Mouse (Mus musculus) forebrain, embryonic 10.5 days (tissue): Measurements from ENCODE around the gene Helz2. TPM values are rescaled to one million over a fixed set of nuclear protein-coding genes. Genes with fewer than 3 reads are reported as not detected.
A peak's percentile ranks its signal among the peaks of the same experiment; 100 is the strongest.

Experiments used
- DNase-seq: peaks from one replicate; pipeline ENCODE4 v3.0.0-alpha.2; 2017; ENCODE audit warnings: low spot score; ENCODE audit errors: extremely low spot score
- H3K27ac ChIP-seq: fragments of 300-500 bp; sonication (generic); 2 replicates; pipeline ENCODE4 v1.5.1; 2016; ENCODE audit warnings: mild to moderate bottlenecking
- H3K27me3 ChIP-seq: fragments of 300-500 bp; sonication (generic); 2 replicates; pipeline ENCODE4 v1.6.1; 2016; ENCODE audit warnings: mild to moderate bottlenecking; ENCODE audit not compliant: poor library complexity, severe bottlenecking
- H3K36me3 ChIP-seq: fragments of 300-500 bp; sonication (generic); replicated peaks from 2 replicates; pipeline ENCODE4 v1.6.1; 2016; ENCODE audit warnings: mild to moderate bottlenecking, moderate library complexity
- H3K4me1 ChIP-seq: fragments of 300-500 bp; sonication (generic); 2 replicates; pipeline ENCODE4 v1.6.1; 2016
- H3K4me3 ChIP-seq: fragments of 300-500 bp; sonication (generic); 2 replicates; pipeline ENCODE4 v1.5.1; 2016; ENCODE audit warnings: mild to moderate bottlenecking, moderate library complexity
- H3K9me3 ChIP-seq: fragments of 300-500 bp; sonication (generic); 2 replicates; pipeline ENCODE4 v1.6.1; 2016; ENCODE audit warnings: mild to moderate bottlenecking, moderate library complexity
- WGBS: fragments of 180-500 bp; shearing (Covaris S2); methylation state at CpG from one replicate; pipeline ENCODE4 v1.1.7; 2016; 5-methylcytosine and 5-hydroxymethylcytosine counted together
- polyA plus RNA-seq: library from polyadenylated mRNA; unstranded; fragments of >200 nt; fragmentation: Nextera tagmentation; extraction: Ambion mirVana; gene quantifications from 2 replicates; pipeline ENCODE4 v1.2.1, GENCODE M21; 2016

Gene Helz2
- polyA plus RNA-seq, 1 experiment from 2014 or later = 0.77 TPM

- DNase-seq = no peak
- H3K27ac ChIP-seq = no peak overlapping the region
- peaks cover 77% of the 10 kb centered on the region for H3K36me3 ChIP-seq
- no peaks in the 10 kb centered on the region for H3K4me1 ChIP-seq
- 82% methylated on average over 1 of the region's 1 CpGs for WGBS
- no peaks in the 10 kb centered on the region for H3K27me3 ChIP-seq
- no peaks in the 10 kb centered on the region for H3K9me3 ChIP-seq
- H3K4me3 ChIP-seq = no peak overlapping the region
These were observed 11.4 kb upstream of the Helz2 start for GRCm38 (mm10) chr2:181253248-181253647.

GRCm38 (mm10) chr2:181251841-181252240 lies 10.0 kb upstream of the Helz2 start:
- no peak overlapping the region for H3K4me3 ChIP-seq
- peaks cover 63% of the 10 kb centered on the region for H3K36me3 ChIP-seq
- H3K4me1 ChIP-seq = no peaks in the 10 kb centered on the region
- no peak for DNase-seq
- no peak overlapping the region for H3K27ac ChIP-seq
- WGBS = 82% methylated on average over 1 of the region's 1 CpGs
- H3K27me3 ChIP-seq = no peaks in the 10 kb centered on the region
- no peaks in the 10 kb centered on the region for H3K9me3 ChIP-seq

DNA sequence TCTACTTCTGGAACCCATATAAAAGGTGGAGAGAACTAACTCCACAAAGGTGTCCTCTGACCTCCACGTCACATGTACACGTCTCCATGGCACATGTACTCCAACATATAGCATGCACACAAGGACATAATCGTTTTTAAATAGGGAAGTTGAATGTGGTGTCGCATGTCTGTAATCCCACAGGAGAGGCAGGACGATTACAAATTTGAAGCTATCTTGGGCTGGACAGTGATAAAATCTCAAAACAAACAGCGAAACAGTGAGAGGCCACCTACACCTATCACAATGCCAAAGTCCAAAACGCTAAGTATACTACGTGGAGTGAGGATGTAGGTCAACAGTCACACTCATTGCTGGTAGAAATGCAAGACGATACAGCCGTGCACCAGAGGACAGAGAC lies 7.4 kb upstream of the Helz2 start:
- H3K27ac ChIP-seq = no peak overlapping the region
- H3K36me3 ChIP-seq = peaks cover 38% of the 10 kb centered on the region
- DNase-seq = no peak
- H3K27me3 ChIP-seq = no peaks in the 10 kb centered on the region
- H3K4me3 ChIP-seq = no peak overlapping the region
- peaks cover 6% of the 10 kb centered on the region for H3K4me1 ChIP-seq
- no peaks in the 10 kb centered on the region for H3K9me3 ChIP-seq
- WGBS = 88% methylated on average over 10 of the region's 10 CpGs

GRCm38 (mm10) chr2:181245031-181245430 lies 3.2 kb upstream of the Helz2 start:
- no peaks in the 10 kb centered on the region for H3K9me3 ChIP-seq
- no peak overlapping the region for H3K27ac ChIP-seq
- WGBS = 40% methylated on average over 2 of the region's 2 CpGs
- H3K4me1 ChIP-seq = peaks cover 29% of the 10 kb centered on the region
- H3K27me3 ChIP-seq = no peaks in the 10 kb centered on the region
- no peak overlapping the region for H3K4me3 ChIP-seq
- no peaks in the 10 kb centered on the region for H3K36me3 ChIP-seq
- DNase-seq = no peak

- Histone ChIP-seq H3K27ac (no peak overlapping the region), H3K4me3 (no peak overlapping the region), H3K9me3 (no peaks in the 10 kb centered on the region), H3K27me3 (no peaks in the 10 kb centered on the region), H3K4me1 (peaks cover 29% of the 10 kb centered on the region), H3K36me3 (no peaks in the 10 kb centered on the region)
- 35% methylated on average over 11 of the region's 11 CpGs for WGBS
- DNase-seq = no peak
These were observed 2.0 kb upstream of the Helz2 start for GRCm38 (mm10) chr2:181243706-181244394.

- Histone ChIP-seq H3K27ac (no peak overlapping the region), H3K4me1 (peaks cover 34% of the 10 kb centered on the region), H3K27me3 (no peaks in the 10 kb centered on the region), H3K36me3 (no peaks in the 10 kb centered on the region), H3K9me3 (no peaks in the 10 kb centered on the region), H3K4me3 (peak overlapping the region; percentile 50)
- no peak for DNase-seq
- WGBS = 78% methylated on average over 3 of the region's 3 CpGs
These were observed 463 bp upstream of the Helz2 start for GRCm38 (mm10) chr2:181242314-181242665.

DNA sequence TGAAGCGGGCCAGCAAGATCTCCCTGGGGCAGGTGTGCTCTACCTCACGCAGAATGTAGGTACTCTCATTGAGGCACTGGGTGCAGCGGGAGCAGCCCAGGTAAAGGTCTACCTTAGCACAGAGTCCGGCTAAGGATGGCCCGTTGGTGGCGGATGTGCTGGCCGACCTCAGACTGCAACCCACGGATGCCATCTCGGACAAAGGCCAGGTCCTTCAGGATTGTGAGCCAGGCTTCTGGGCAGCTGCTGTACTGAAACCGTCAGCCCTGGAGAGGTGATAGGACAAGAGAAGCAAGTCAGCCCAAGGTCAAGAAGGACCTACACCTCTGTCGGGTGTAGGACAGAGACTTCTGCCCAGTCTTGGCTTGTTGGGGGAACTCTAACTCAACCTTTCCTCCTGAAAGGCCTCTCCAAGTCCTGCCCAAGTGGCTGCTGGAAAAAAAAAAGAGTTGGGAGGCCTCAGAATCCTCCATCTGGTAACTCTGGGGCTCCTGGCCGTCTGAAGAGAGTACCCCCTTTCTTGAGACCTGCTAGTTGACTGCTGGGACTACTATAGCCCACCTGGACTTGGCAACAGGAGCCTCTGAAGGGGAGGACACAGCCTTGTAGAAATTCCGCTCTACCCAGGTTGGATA lies 904 bp downstream of the Helz2 start:
- WGBS = 93% methylated on average over 13 of the region's 13 CpGs
- Histone ChIP-seq H3K4me3 (no peak overlapping the region), H3K4me1 (peaks cover 34% of the 10 kb centered on the region), H3K27me3 (no peaks in the 10 kb centered on the region), H3K36me3 (no peaks in the 10 kb centered on the region), H3K9me3 (no peaks in the 10 kb centered on the region), H3K27ac (no peak overlapping the region)
- no peak for DNase-seq

DNA sequence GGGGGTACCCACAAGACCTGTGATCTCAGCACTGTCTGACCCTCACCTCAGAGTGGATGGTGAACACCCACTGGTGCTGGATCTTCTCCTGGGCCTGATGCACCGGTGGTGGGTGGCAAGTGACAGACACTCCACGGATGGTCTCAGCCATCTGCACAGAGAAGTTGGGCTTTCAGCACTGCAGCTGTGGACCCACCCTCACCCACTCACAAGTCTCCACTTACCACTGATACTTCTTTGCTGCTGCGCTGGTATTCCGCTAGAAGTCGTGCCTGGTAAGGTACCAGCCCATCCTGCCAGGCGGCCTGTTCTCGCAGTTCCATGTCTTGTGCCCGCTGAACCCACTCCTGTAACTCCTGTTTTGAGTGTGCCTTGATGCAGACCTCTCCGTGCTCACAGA lies 2.6 kb downstream of the Helz2 start:
- Histone ChIP-seq H3K27ac (no peak overlapping the region), H3K9me3 (no peaks in the 10 kb centered on the region), H3K36me3 (no peaks in the 10 kb centered on the region; the same call in 1 of the 2 replicates), H3K27me3 (no peaks in the 10 kb centered on the region), H3K4me3 (no peak overlapping the region), H3K4me1 (peaks cover 29% of the 10 kb centered on the region)
- WGBS = 93% methylated on average over 9 of the region's 9 CpGs
- DNase-seq = no peak

DNA sequence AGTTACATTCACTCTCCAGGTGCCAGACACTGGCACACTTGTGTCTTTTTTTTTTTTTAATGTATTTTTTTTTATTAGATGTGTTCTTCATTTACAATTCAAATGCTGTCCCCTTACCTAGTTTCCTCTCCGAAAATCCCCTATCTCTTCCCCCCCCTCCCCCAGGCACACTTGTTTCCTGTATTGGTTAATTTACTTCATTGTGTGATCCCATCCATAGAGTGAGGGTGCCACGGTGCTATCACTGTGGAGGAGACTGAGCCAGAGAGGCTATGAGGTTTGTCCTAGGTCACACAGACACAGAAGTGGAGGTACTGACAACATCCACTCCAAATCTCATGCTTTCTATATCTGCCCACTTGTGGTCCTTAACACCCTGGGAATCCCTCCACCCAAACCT lies 3.0 kb downstream of the Helz2 start:
- H3K36me3 ChIP-seq = no peaks in the 10 kb centered on the region; the same call in 1 of the 2 replicates
- WGBS = 69% methylated on average over 2 of the region's 2 CpGs

DNA sequence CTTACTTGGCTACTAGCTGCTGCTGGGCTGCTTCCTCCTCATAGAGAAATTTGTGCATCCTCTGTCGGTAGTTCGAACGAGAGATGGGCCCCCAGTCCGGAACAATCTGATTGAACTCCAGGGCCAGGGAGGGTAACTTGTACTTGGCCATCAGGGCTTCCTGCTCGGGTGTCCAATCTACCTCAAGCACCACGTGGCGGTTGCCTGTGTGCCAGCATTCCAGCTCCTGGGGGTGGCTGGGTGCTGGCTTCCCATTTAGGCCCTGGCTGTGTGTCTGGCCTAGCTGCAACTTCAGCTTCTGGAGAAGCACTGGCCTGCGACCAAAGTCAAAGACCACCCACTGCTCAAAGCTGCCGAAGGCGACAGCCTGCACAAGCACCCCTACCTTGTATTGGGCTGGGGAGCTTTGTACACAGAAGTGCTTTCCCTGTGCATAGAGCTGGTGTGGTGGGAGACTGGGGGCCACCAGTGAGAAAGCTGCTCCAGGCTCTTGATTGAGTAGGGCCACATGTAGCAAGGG lies 3.7 kb downstream of the Helz2 start:
- Histone ChIP-seq H3K4me3 (no peak overlapping the region), H3K36me3 (no peaks in the 10 kb centered on the region; the same call in 1 of the 2 replicates), H3K27ac (no peak overlapping the region), H3K9me3 (no peaks in the 10 kb centered on the region), H3K27me3 (no peaks in the 10 kb centered on the region), H3K4me1 (peaks cover 20% of the 10 kb centered on the region)
- 84% methylated on average over 10 of the region's 10 CpGs for WGBS
- no peak for DNase-seq

More for the DNA sequence above, 3.0 kb downstream of the Helz2 start:
- H3K9me3 ChIP-seq = no peaks in the 10 kb centered on the region
- no peaks in the 10 kb centered on the region for H3K27me3 ChIP-seq
- no peak for DNase-seq
- H3K27ac ChIP-seq = no peak overlapping the region
- H3K4me3 ChIP-seq = no peak overlapping the region
- H3K4me1 ChIP-seq = peaks cover 25% of the 10 kb centered on the region

GRCm38 (mm10) chr2:181237251-181238014 lies 4.4 kb downstream of the Helz2 start:
- H3K27me3 ChIP-seq = no peaks in the 10 kb centered on the region
- no peak overlapping the region for H3K4me3 ChIP-seq
- no peak overlapping the region for H3K27ac ChIP-seq
- DNase-seq = no peak
- H3K36me3 ChIP-seq = no peaks in the 10 kb centered on the region; the same call in 1 of the 2 replicates
- H3K4me1 ChIP-seq = peaks cover 18% of the 10 kb centered on the region
- WGBS = 92% methylated on average over 17 of the region's 17 CpGs
- H3K9me3 ChIP-seq = no peaks in the 10 kb centered on the region

DNA sequence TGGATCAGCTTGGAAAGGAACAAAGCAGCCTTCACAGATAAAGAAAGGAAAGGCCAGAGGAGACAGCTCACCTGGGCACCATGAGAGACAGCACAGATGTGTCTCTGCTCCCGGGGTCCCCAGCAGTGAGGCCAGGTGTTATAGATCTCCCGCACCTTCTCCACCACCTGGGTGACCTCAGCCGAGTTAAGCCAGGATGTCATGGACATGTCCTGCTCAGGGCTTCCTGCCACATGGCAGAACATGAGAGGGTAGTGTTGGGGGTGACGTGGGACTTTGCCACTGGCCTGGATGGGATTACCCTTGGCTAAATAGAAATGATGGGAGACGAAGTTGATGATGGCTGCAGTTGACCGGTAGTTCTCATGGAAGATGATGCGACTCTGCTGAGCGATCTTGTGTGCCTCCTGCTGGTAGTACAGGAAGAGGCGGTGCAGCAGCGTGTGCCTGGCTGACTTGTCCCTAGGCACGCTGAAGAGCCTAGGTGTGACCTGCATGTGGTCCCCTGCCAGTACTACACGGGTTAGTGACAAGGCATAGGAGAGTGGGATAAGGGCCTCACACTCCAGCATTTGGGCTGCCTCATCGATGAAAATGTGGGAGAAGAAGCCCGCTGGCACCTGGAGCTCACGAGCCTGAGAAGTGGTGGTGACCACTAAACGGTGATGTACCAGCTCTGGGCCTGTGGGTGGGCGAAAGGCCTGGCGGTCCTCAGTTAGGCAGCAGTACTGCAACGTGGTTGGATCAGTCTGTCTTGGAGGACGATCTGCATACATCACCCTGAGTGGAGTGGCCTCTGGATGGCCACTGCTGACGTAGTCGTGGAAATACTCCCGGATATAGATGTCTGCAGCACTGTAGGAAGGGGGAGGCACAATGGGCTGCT lies 5.9 kb downstream of the Helz2 start:
- Histone ChIP-seq H3K27ac (no peak overlapping the region), H3K9me3 (no peaks in the 10 kb centered on the region), H3K4me3 (no peak overlapping the region), H3K36me3 (no peaks in the 10 kb centered on the region; the same call in 1 of the 2 replicates), H3K27me3 (no peaks in the 10 kb centered on the region), H3K4me1 (peaks cover 5% of the 10 kb centered on the region; the same call in 1 of the 2 replicates)
- 90% methylated on average over 23 of the region's 23 CpGs for WGBS
- no peak for DNase-seq
